Mouse (Mus musculus) forebrain, embryonic 11.5 days (tissue): ENCODE measurements around the gene Pde7b. TPM values are rescaled to one million over a fixed set of nuclear protein-coding genes. Genes with fewer than 3 reads are reported as not detected.

Source experiments
- ATAC-seq: fragments of 200-750 bp; cut with Nextera tagmentation; replicated peaks from 2 replicates; pipeline ENCODE4 v1.8.0; 2017; ENCODE audit warnings: moderate TSS enrichment; ENCODE audit not compliant: low FRiP score
- DNase-seq: peaks from one replicate; pipeline ENCODE4 v3.0.0-alpha.2; 2017; ENCODE audit warnings: low spot score
- H3K27ac ChIP-seq: fragments of 300-500 bp; sonication (generic); 2 replicates; pipeline ENCODE4 v1.5.1; 2014; ENCODE audit warnings: low read depth, low read length
- H3K27me3 ChIP-seq: fragments of 300-500 bp; sonication (generic); 2 replicates; pipeline ENCODE4 v1.6.1; 2014; ENCODE audit warnings: mild to moderate bottlenecking, low read length, mixed read lengths; ENCODE audit not compliant: control insufficient read depth, insufficient read depth
- H3K36me3 ChIP-seq: fragments of 300-500 bp; sonication (generic); 2 replicates; pipeline ENCODE4 v1.6.1; 2014; ENCODE audit warnings: mild to moderate bottlenecking, low read length, moderate library complexity, mixed read lengths; ENCODE audit not compliant: control insufficient read depth, insufficient read depth
- H3K4me1 ChIP-seq: fragments of 300-500 bp; sonication (generic); replicated peaks from 2 replicates; pipeline ENCODE4 v1.6.1; 2014; ENCODE audit warnings: low read length, mixed read lengths; ENCODE audit not compliant: control insufficient read depth, insufficient read depth
- H3K4me2 ChIP-seq: fragments of 300-500 bp; sonication (generic); 2 replicates; pipeline ENCODE4 v1.6.1; 2014; ENCODE audit warnings: low read depth, mild to moderate bottlenecking, low read length, moderate library complexity, mixed read lengths; ENCODE audit not compliant: severe bottlenecking
- H3K4me3 ChIP-seq: fragments of 300-500 bp; sonication (generic); 2 replicates; pipeline ENCODE4 v1.5.1; 2014; ENCODE audit warnings: low read depth, low read length
- H3K9ac ChIP-seq: fragments of 300-500 bp; sonication (generic); 2 replicates; pipeline ENCODE4 v1.6.1; 2014; ENCODE audit warnings: low read length
- H3K9me3 ChIP-seq: fragments of 300-500 bp; sonication (generic); 2 replicates; pipeline ENCODE4 v1.6.1; 2016; ENCODE audit warnings: low read length, mixed read lengths; ENCODE audit not compliant: control insufficient read depth
- WGBS: fragments of 180-500 bp; shearing (Covaris S2); extraction: QIAGEN DNeasy Blood & Tissue Kit; methylation state at CpG from one replicate; pipeline ENCODE4 v1.1.7; 2014; 5-methylcytosine and 5-hydroxymethylcytosine counted together
- polyA plus RNA-seq: library from polyadenylated mRNA; unstranded; fragments of >200 nt; fragmentation: Nextera tagmentation; extraction: Ambion mirVana; gene quantifications from 2 replicates; pipeline ENCODE4 v1.2.1, GENCODE M21; 2014

Gene Pde7b
- polyA plus RNA-seq, 1 experiment from 2014 or later = 1.7 TPM

- Histone ChIP-seq H3K4me2 (no peak overlapping the region), H3K27ac (no peak overlapping the region), H3K9ac (no peak overlapping the region), H3K27me3 (no peaks in the 10 kb centered on the region), H3K4me3 (no peak overlapping the region), H3K9me3 (no peaks in the 10 kb centered on the region), H3K4me1 (no peaks in the 10 kb centered on the region), H3K36me3 (no peaks in the 10 kb centered on the region)
- 83% methylated on average over 2 of the region's 2 CpGs for WGBS
- DNase-seq (no peak), ATAC-seq (no peak)
Observed at GRCm38 (mm10) chr10:20571521-20571920, 153.4 kb downstream of the Pde7b start.

- Histone ChIP-seq H3K4me2 (no peak overlapping the region), H3K4me1 (no peaks in the 10 kb centered on the region), H3K36me3 (no peaks in the 10 kb centered on the region), H3K27ac (no peak overlapping the region), H3K9ac (no peak overlapping the region), H3K9me3 (no peaks in the 10 kb centered on the region), H3K4me3 (no peak overlapping the region), H3K27me3 (no peaks in the 10 kb centered on the region)
- ATAC-seq (no peak), DNase-seq (no peak)
- WGBS = 87% methylated on average over 6 of the region's 6 CpGs
Observed at GRCm38 (mm10) chr10:20568630-20569029, 156.2 kb downstream of the Pde7b start.

GRCm38 (mm10) chr10:20567684-20568236 lies 157.1 kb downstream of the Pde7b start:
- Histone ChIP-seq H3K9me3 (no peaks in the 10 kb centered on the region), H3K9ac (no peak overlapping the region), H3K36me3 (no peaks in the 10 kb centered on the region), H3K4me1 (no peaks in the 10 kb centered on the region), H3K4me2 (no peak overlapping the region), H3K27me3 (no peaks in the 10 kb centered on the region), H3K4me3 (no peak overlapping the region), H3K27ac (no peak overlapping the region)
- ATAC-seq = no peak
- no peak for DNase-seq
- WGBS = 87% methylated on average over 5 of the region's 5 CpGs

GRCm38 (mm10) chr10:20556477-20556876 lies 168.4 kb downstream of the Pde7b start:
- ATAC-seq = no peak
- H3K27me3 ChIP-seq = no peaks in the 10 kb centered on the region

GRCm38 (mm10) chr10:20551341-20551740 lies 173.5 kb downstream of the Pde7b start:
- DNase-seq (no peak), ATAC-seq (no peak)
- no peaks in the 10 kb centered on the region for H3K27me3 ChIP-seq
- H3K36me3 ChIP-seq = no peaks in the 10 kb centered on the region
- no peak overlapping the region for H3K9ac ChIP-seq
- no peak overlapping the region for H3K27ac ChIP-seq
- no peak overlapping the region for H3K4me3 ChIP-seq
- no peak overlapping the region for H3K4me2 ChIP-seq
- H3K9me3 ChIP-seq = no peaks in the 10 kb centered on the region
- peaks cover 3% of the 10 kb centered on the region; the same call in 1 of the 2 replicates for H3K4me1 ChIP-seq

More at GRCm38 (mm10) chr10:20556477-20556876, 168.4 kb downstream of the Pde7b start:
- H3K4me2 ChIP-seq = no peak overlapping the region
- 72% methylated on average over 7 of the region's 7 CpGs for WGBS
- no peak for DNase-seq
- no peak overlapping the region for H3K27ac ChIP-seq
- H3K9me3 ChIP-seq = no peaks in the 10 kb centered on the region
- no peak overlapping the region for H3K9ac ChIP-seq
- H3K4me3 ChIP-seq = no peak overlapping the region
- no peaks in the 10 kb centered on the region for H3K4me1 ChIP-seq
- H3K36me3 ChIP-seq = no peaks in the 10 kb centered on the region

- Histone ChIP-seq H3K27me3 (no peaks in the 10 kb centered on the region), H3K36me3 (no peaks in the 10 kb centered on the region), H3K4me3 (no peak overlapping the region), H3K9me3 (no peaks in the 10 kb centered on the region), H3K4me1 (peaks cover 3% of the 10 kb centered on the region; the same call in 1 of the 2 replicates), H3K4me2 (no peak overlapping the region), H3K9ac (no peak overlapping the region), H3K27ac (no peak overlapping the region)
- ATAC-seq = no peak
- DNase-seq = no peak
- WGBS = 78% methylated on average over 3 of the region's 3 CpGs
Observed at GRCm38 (mm10) chr10:20550771-20551170, 174.1 kb downstream of the Pde7b start.

- DNase-seq (no peak), ATAC-seq (no peak)
- H3K4me1 ChIP-seq = peaks cover 3% of the 10 kb centered on the region; the same call in 1 of the 2 replicates
Observed at GRCm38 (mm10) chr10:20550161-20550560, 174.7 kb downstream of the Pde7b start.

GRCm38 (mm10) chr10:20548833-20549710 lies 175.8 kb downstream of the Pde7b start:
- Histone ChIP-seq H3K9me3 (no peaks in the 10 kb centered on the region), H3K27ac (no peak overlapping the region), H3K27me3 (no peaks in the 10 kb centered on the region), H3K4me2 (peak overlapping the region; percentile 64), H3K36me3 (no peaks in the 10 kb centered on the region), H3K9ac (peak overlapping the region; percentile 54), H3K4me1 (peaks cover 3% of the 10 kb centered on the region; the same call in 1 of the 2 replicates), H3K4me3 (peak overlapping the region; percentile 25; the same call in 1 of the 2 replicates)
- DNase-seq = peak; percentile 57
- 11% methylated on average over 13 of the region's 13 CpGs for WGBS
- ATAC-seq = peak; percentile 73; the same call in 1 of the 2 replicates

More at GRCm38 (mm10) chr10:20550161-20550560, 174.7 kb downstream of the Pde7b start:
- 67% methylated on average over 5 of the region's 5 CpGs for WGBS
- H3K9me3 ChIP-seq = no peaks in the 10 kb centered on the region
- H3K27ac ChIP-seq = no peak overlapping the region
- no peaks in the 10 kb centered on the region for H3K36me3 ChIP-seq
- no peak overlapping the region for H3K4me2 ChIP-seq
- no peak overlapping the region for H3K9ac ChIP-seq
- H3K27me3 ChIP-seq = no peaks in the 10 kb centered on the region
- H3K4me3 ChIP-seq = no peak overlapping the region
